Mouse (Mus musculus) urinary bladder, adult 18-20 months (tissue): ENCODE data around the gene Becn1.

Source experiments
- DNase-seq, 2 experiments: peaks; one replicate each; pipeline ENCODE4 v3.0.0; 2022; ENCODE audit warnings: low spot score in 2 of 2, mixed read lengths in 2 of 2

Becn1 gene

GRCm38 (mm10) chr11:101272446-101272845 lies 29.6 kb downstream of the Becn1 start:
- DNase-seq = no peak

DNA sequence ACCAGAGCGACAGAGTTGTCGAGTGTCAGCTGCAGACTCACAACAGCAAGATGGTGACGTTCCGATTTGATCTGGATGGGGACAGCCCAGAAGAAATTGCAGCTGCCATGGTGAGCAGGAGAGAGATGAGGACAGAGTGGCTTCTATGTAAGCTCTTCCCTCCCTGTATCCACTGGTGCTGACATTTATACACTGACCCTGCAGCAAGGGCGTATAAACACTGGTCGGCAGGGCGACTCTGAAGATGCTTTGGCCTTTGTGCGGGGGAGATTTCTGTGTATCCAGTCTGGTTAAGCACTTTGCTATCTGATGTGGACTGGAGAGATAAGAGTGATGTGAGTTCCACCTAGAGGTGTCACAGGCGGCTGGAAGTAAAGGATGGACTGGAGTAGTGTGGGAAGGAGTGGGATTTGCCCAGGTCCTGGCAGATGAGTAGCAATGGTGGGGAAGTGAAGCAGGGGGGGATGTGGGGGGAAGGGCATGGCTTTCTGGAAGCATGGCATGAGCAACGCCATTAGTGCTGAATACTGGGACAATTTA lies 32.4 kb downstream of the Becn1 start:
- DNase-seq = no peak

GRCm38 (mm10) chr11:101265906-101266305 lies 36.2 kb downstream of the Becn1 start:
- no peak for DNase-seq

- no peak for DNase-seq
Observed at GRCm38 (mm10) chr11:101264954-101265471, 37.1 kb downstream of the Becn1 start.

GRCm38 (mm10) chr11:101263989-101264280 lies 38.2 kb downstream of the Becn1 start:
- DNase-seq = no peak

DNA sequence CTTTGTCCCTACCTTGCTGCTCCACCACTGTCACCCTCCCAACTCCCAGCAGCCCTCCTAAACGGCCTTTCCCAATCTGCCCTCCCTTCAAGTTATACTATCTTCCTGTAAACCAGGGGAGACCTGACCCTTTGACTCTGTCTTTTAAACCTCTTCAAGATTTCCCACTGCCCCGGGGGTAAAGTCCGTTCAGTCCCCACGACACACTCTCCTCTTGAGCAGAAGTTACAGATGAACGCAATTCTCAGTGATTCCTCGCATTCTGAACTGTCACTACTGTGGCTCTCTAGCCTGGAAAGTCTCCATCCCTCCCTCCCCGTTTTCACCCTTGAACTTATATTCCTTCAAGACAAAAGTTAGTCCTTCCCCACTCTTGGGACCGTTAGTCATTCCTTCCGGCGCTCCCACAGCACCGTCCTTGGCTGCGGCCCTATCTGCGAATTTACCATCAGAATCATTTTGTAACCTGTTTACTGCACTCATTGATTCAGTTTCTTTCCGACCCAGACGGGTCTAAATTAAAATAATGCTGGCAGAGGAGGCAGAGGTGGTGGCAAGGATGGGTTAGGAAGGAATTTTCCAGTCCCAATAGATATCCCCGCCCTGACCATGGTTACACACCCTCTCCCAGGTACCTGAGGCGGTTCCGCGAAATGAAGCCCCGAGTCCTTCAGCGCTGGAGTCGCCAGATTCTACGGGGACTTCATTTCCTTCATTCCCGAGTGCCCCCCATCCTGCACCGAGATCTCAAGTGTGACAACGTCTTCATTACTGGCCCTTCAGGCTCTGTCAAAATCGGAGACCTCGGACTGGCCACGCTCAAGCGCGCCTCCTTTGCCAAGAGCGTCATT lies 38.7 kb downstream of the Becn1 start:
- DNase-seq = no peak

DNA sequence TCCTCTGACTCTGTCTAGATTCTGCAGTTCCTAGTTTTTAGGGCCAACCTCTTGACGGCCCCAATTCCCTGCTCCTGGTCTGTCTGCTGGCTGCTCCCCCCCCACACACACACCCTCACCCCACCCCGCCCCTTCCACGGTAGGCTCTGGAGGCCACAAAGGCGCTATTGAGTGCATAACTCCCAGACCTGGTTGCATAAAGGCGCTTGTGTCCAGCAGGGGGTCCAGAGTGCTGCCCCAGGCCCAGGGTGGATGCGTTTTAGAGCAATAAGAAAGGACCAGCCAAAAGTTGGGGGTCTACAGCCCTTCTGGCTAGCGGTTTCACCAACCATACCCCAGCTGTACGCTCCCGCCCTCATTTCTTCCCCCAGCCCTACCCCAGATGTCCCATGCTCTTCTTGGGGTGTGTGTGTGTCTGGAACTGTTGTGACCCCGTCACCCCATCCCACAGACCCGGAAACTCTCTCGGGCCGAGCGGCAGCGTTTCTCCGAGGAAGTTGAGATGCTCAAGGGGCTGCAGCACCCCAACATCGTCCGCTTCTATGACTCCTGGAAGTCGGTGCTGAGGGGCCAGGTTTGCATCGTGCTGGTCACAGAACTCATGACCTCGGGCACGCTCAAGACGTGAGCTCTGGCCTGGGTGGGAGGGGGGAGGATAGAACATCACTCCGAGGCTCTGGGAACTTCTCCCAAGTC lies 39.7 kb downstream of the Becn1 start:
- no peak for DNase-seq

- DNase-seq = no peak
Observed at GRCm38 (mm10) chr11:101260826-101261380, 41.2 kb downstream of the Becn1 start.

- peak in 1 of 2 experiments; percentile 70 for DNase-seq
Observed at GRCm38 (mm10) chr11:101259948-101260825, 41.9 kb downstream of the Becn1 start, which contains the start of gene Wnk4. TSS of gene Wnk4 (plus strand) at chr11:101260567.

DNA sequence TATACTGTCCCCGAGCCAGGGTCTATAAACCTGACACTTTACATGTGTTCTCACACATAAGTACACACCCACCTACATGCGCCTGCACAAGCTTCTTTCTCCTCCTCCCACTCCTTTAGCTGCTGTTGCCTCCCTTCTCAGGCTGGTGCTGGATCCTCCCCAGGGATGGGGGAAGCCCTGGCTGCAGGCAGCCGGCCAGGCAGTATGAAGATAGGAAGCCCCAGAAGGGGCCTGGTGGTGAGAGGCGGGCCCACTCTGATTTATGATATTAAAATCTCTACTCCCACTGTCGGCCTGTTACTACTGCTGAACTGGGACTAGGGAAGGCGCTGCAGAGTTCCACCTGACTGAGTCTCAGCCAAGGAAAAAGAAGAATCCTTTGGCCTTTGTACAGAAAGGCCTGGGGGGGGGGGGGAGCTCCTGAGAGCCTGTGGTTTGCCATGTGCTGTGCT lies 42.8 kb downstream of the Becn1 start:
- DNase-seq = no peak

DNA sequence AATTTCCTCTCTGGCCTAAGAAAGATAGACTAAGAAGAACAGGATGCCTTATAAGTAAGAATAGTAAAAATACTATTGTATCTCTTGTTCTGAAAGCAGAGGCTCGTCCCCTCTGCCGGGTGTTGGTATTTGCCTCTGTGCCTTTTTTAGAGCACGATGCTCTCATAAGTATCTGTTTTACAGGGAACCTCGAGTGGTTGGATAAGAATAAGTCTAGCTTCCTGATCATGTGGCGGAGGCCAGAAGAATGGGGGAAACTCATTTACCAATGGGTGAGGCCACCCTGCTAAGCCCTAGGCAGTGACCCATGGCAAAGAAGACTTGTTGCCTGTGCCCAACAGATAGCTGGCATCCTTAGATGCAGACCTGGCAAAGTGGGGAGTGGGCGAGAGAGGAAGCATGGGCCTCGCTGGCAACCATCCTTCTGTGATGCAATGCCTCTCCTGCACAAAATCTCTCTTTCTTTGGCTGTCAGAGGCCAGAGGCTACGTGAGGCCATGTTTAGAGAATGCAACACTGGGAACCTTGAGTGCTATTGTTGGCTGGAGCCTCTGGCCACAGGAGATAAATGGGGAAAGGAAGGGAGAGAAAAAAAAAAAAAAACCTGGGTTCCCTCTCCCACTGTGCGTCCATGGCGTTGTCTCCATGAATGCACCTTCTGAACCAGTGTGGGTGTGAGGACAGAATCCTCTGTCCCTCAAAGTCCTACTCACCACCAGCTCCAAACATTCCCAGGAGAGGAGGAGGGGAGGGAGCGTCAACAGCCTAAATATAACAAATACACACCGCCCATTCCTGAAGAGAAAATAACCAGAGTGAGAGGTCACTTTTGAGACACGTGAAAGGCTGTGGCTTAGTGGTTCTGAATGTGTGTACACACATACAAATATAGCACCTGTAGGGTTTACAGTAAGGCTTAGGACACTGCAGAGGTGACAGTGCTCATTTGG lies 46.0 kb downstream of the Becn1 start:
- DNase-seq = no peak

DNA sequence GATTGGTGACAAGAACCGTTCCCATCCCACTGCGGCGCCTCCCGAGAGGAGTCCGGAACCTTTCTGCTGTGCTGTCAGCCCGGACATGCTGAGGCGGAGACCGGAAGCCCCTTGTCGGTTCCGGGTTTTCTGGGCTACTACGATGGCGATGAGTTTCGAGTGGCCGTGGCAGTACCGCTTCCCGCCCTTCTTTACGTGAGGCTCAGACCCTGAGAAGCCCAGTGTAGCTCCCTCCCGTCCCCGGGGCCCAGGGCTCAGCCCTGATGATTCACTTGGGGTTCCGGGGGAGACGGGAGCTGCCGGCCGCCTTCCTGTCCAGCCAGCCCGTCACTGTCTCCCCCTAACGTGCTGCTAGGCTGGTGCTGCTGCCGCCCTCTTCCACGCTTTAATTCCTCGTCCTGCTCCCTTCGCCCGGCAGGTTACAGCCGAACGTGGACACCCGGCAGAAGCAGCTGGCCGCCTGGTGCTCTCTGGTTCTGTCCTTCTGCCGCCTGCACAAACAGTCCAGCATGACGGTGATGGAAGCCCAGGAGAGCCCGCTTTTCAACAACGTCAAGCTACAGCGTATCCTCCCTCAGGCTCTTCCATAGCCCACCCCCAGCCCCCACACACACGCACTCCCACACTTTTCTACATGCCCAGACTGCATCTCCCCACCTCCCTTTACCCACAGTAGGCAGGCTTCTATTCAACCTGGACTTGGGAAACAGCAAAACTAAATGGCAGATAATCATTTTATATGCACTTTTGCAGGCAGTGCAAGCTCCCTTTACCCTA lies 48.3 kb downstream of the Becn1 start, which contains the start of gene Vps25:
Gene Vps25, plus strand, starts transcription at position 95 of the 777 bp plus-strand sequence.
- peak; percentile 80 to 90 for DNase-seq

- no peak for DNase-seq
Observed at GRCm38 (mm10) chr11:101252941-101253340, 49.1 kb downstream of the Becn1 start.

GRCm38 (mm10) chr11:101251031-101251430 lies 51.1 kb downstream of the Becn1 start:
- no peak for DNase-seq

DNA sequence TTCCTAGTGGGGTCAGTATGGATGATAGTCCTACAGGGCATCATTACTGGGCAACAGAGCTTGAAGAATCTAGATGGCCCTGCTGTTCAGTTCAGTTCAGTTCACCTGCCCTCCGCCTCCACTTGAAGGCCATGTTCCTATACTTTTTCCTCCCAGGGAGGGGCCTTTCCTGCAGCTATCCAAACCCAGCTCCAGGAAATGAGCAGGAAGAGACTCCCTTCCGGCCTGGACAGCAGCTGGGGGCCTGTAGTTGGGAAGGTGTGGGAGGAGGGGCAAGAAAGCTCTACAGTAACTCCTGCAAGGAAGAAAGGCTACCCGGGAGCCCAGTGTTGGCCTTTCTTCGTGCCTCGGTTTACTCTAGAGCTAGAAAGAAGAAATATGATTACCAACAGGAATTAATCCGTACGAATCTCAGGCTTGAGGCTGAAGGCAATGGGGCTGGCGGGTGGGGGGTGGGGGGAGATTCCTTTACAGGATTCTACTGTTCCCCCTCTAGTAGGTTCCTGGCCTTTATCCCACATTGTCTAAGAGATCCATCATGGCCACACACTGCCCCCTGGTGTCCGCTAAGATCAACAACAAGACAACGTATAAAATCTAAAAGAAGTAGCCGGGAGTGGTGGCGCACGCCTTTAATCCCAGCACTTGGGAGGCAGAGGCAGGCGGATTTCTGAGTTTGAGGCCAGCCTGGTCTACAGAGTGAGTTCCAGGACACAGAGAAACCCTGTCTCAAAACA lies 53.7 kb downstream of the Becn1 start:
- no peak for DNase-seq

- DNase-seq = no peak
Observed at GRCm38 (mm10) chr11:101247521-101248030, 54.5 kb downstream of the Becn1 start.

DNA sequence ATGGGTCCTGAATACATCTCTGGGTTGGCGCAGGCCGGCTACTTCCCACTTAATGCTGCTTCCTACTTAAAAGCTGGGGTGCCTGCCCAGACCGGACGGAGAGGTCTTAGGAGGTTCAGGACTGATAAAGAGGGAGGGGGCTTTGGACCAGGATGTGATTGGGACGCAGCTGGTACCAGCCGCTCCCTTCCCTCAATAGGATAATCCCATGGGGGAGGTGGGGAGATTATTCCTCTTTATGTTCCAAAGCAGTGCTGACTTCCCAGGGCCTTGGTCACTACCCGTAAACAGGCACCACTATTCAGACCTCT lies 55.4 kb downstream of the Becn1 start:
- no peak for DNase-seq
